Mouse (Mus musculus) testis, adult 2 months (tissue): ENCODE results near the gene Prnd. TPM values are rescaled to one million over a fixed set of nuclear protein-coding genes. Genes with fewer than 3 reads are reported as not detected.
A peak's percentile ranks its signal among the peaks of the same experiment; 100 is the strongest.

Experiments used
- H3K27ac ChIP-seq: fragments of 200-500 bp; 2 replicates; pipeline ENCODE4 v1.5.1; 2012; ENCODE audit warnings: low read depth, low read length; ENCODE audit not compliant: control insufficient read depth, insufficient read depth
- H3K27me3 ChIP-seq: fragments of 200-500 bp; 2 replicates; pipeline ENCODE4 v1.6.1; 2012; ENCODE audit warnings: mild to moderate bottlenecking, low read length, moderate library complexity; ENCODE audit not compliant: control insufficient read depth, insufficient read depth
- H3K36me3 ChIP-seq: fragments of 200-500 bp; 2 replicates; pipeline ENCODE4 v1.6.1; 2012; ENCODE audit warnings: mild to moderate bottlenecking, low read length; ENCODE audit not compliant: control insufficient read depth, insufficient read depth
- H3K4me1 ChIP-seq: fragments of 200-500 bp; 2 replicates; pipeline ENCODE4 v1.6.1; 2012; ENCODE audit warnings: low read length; ENCODE audit not compliant: control insufficient read depth, insufficient read depth
- H3K4me3 ChIP-seq: fragments of 200-500 bp; 2 replicates; pipeline ENCODE4 v1.5.1; 2012; ENCODE audit warnings: low read depth, mild to moderate bottlenecking, low read length, moderate library complexity, mixed read lengths; ENCODE audit not compliant: control insufficient read depth
- CTCF ChIP-seq: fragments of 200-500 bp; IDR thresholded peaks from 2 replicates; pipeline ENCODE4 v1.5.1; 2012; ENCODE audit warnings: low read depth, mild to moderate bottlenecking, inconsistent platforms, low read length, moderate library complexity; ENCODE audit not compliant: control insufficient read depth, insufficient read depth, insufficient replicate concordance
- POLR2A ChIP-seq: fragments of 200-500 bp; IDR thresholded peaks from 2 replicates; pipeline ENCODE4 v1.6.1; 2012; ENCODE audit warnings: low read depth, mild to moderate bottlenecking, inconsistent platforms, low read length, moderate library complexity; ENCODE audit not compliant: control insufficient read depth
- polyA plus RNA-seq: library from polyadenylated mRNA; depleted of rRNA; stranded (reverse); fragments of >200 nt; gene quantifications from 2 replicates; pipeline ENCODE4 v1.2.3, GENCODE M21; 2012

The Prnd gene
- polyA plus RNA-seq, 1 experiment, result 107 TPM

GRCm38 (mm10) chr2:131933013-131933412, 17.6 kb upstream of the Prnd start:
- Histone ChIP-seq H3K27ac (peak overlapping the region; percentile 1; the same call in 1 of the 2 replicates), H3K4me1 (no peaks in the 10 kb centered on the region), H3K27me3 (no peaks in the 10 kb centered on the region), H3K36me3 (no peaks in the 10 kb centered on the region), H3K4me3 (no peak overlapping the region)
- TF ChIP-seq CTCF, result no peak
- TF ChIP-seq POLR2A, result no peak

DNA sequence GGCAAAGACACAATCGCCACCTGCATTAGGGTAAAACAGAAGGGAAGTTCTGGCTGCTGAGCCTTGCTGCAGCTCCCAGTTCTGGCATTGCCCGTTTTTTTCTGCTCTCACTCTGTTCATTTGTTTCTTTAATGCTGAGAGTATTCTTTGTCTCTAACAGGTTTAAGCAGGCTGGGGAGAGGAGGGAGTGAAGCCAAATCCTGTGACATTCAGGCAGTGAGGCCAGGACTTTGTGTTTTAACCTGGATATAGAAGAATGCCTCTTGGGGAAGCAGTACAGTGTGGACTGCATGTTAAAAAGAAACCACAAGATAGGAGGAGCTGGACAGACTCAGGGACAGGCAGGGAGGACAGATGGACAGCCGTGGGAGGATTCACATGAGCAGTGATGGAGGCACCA, 17.1 kb upstream of the Prnd start:
- no peaks in the 10 kb centered on the region for H3K27me3 ChIP-seq
- TF ChIP-seq CTCF (no peak), POLR2A (no peak)
- no peak overlapping the region for H3K4me3 ChIP-seq
- H3K27ac ChIP-seq, result peak overlapping the region; percentile 52; the same call in 1 of the 2 replicates
- no peaks in the 10 kb centered on the region for H3K36me3 ChIP-seq
- H3K4me1 ChIP-seq, result no peaks in the 10 kb centered on the region

GRCm38 (mm10) chr2:131934243-131934642, 16.4 kb upstream of the Prnd start:
- no peaks in the 10 kb centered on the region for H3K36me3 ChIP-seq
- H3K27ac ChIP-seq, result no peak overlapping the region
- no peaks in the 10 kb centered on the region for H3K27me3 ChIP-seq
- H3K4me3 ChIP-seq, result no peak overlapping the region
- no peak for TF ChIP-seq POLR2A
- TF ChIP-seq CTCF, result no peak
- H3K4me1 ChIP-seq, result no peaks in the 10 kb centered on the region

- Histone ChIP-seq H3K4me1 (no peaks in the 10 kb centered on the region), H3K36me3 (no peaks in the 10 kb centered on the region), H3K27me3 (no peaks in the 10 kb centered on the region), H3K27ac (no peak overlapping the region), H3K4me3 (no peak overlapping the region)
- no peak for TF ChIP-seq POLR2A
- no peak for TF ChIP-seq CTCF
These were observed 15.1 kb upstream of the Prnd start for GRCm38 (mm10) chr2:131935390-131936105.

- no peaks in the 10 kb centered on the region for H3K4me1 ChIP-seq
- no peaks in the 10 kb centered on the region for H3K36me3 ChIP-seq
- H3K27me3 ChIP-seq, result no peaks in the 10 kb centered on the region
- H3K27ac ChIP-seq, result no peak overlapping the region
- no peak for TF ChIP-seq POLR2A
- no peak for TF ChIP-seq CTCF
- no peak overlapping the region for H3K4me3 ChIP-seq
These were observed 14.3 kb upstream of the Prnd start for GRCm38 (mm10) chr2:131936410-131936809.

GRCm38 (mm10) chr2:131939404-131940111, 11.1 kb upstream of the Prnd start:
- H3K4me3 ChIP-seq, result no peak overlapping the region
- no peak overlapping the region for H3K27ac ChIP-seq
- no peaks in the 10 kb centered on the region for H3K4me1 ChIP-seq
- no peaks in the 10 kb centered on the region for H3K27me3 ChIP-seq
- TF ChIP-seq POLR2A (no peak), CTCF (peak; percentile 57; the same call in 1 of the 2 replicates)
- H3K36me3 ChIP-seq, result no peaks in the 10 kb centered on the region

- Histone ChIP-seq H3K27me3 (no peaks in the 10 kb centered on the region), H3K4me3 (no peak overlapping the region), H3K36me3 (no peaks in the 10 kb centered on the region), H3K27ac (no peak overlapping the region), H3K4me1 (no peaks in the 10 kb centered on the region)
- no peak for TF ChIP-seq POLR2A
- no peak for TF ChIP-seq CTCF
These were observed 10.2 kb upstream of the Prnd start for GRCm38 (mm10) chr2:131940506-131940905.
